Mouse (Mus musculus) ES-Bruce4 (cell line): ENCODE data around the gene Trio. TPM values are rescaled to one million over a fixed set of nuclear protein-coding genes. Genes with fewer than 3 reads are reported as not detected.

Experiments
- H3K27ac ChIP-seq: 2 replicates; pipeline ENCODE4 v1.5.1; 2012; ENCODE audit warnings: low read length, inconsistent platforms; ENCODE audit not compliant: insufficient read depth
- H3K27me3 ChIP-seq: 2 replicates; pipeline ENCODE4 v1.6.1; 2012; ENCODE audit warnings: mild to moderate bottlenecking, low read length, inconsistent platforms; ENCODE audit not compliant: control insufficient read depth, poor library complexity, insufficient read depth, severe bottlenecking
- H3K36me3 ChIP-seq: 2 replicates; pipeline ENCODE4 v1.6.1; 2012; ENCODE audit warnings: inconsistent platforms, mild to moderate bottlenecking, low read length, moderate library complexity; ENCODE audit not compliant: control insufficient read depth, poor library complexity, insufficient read depth, severe bottlenecking
- H3K4me1 ChIP-seq: one replicate; pipeline ENCODE4 v1.8.1; 2011; ENCODE audit warnings: low read length; ENCODE audit not compliant: control insufficient read depth, insufficient read depth
- H3K4me3 ChIP-seq: 2 replicates; pipeline ENCODE4 v1.5.1; 2011; ENCODE audit warnings: low read depth, mild to moderate bottlenecking, low read length
- H3K9ac ChIP-seq: 2 replicates; pipeline ENCODE4 v1.6.1; 2012; ENCODE audit warnings: low read depth, mild to moderate bottlenecking, inconsistent platforms; ENCODE audit not compliant: poor library complexity, severe bottlenecking
- H3K9me3 ChIP-seq: replicated peaks from 2 replicates; pipeline ENCODE4 v1.6.1; 2012; ENCODE audit warnings: mild to moderate bottlenecking, low read length, inconsistent platforms; ENCODE audit not compliant: control insufficient read depth, poor library complexity, insufficient read depth, severe bottlenecking
- CTCF ChIP-seq: IDR thresholded peaks from one replicate; pipeline ENCODE4 v1.8.1; 2011; ENCODE audit warnings: low read depth, low read length
- EP300 ChIP-seq: IDR thresholded peaks from 2 replicates; pipeline ENCODE4 v1.6.1; 2011; ENCODE audit warnings: low read depth, low read length; ENCODE audit not compliant: insufficient read depth
- POLR2A ChIP-seq: IDR thresholded peaks from one replicate; pipeline ENCODE4 v1.8.1; 2011; ENCODE audit warnings: low read length; ENCODE audit not compliant: insufficient read depth
- polyA plus RNA-seq: library from polyadenylated mRNA; stranded (reverse); fragments of >200 nt; gene quantifications from 2 replicates; pipeline ENCODE4 v1.2.4, GENCODE M21; 2011; ENCODE audit warnings: low read depth; ENCODE audit not compliant: missing spikeins, insufficient read depth, insufficient read length

Gene Trio
- polyA plus RNA-seq, 1 experiment: 62.2 TPM

DNA sequence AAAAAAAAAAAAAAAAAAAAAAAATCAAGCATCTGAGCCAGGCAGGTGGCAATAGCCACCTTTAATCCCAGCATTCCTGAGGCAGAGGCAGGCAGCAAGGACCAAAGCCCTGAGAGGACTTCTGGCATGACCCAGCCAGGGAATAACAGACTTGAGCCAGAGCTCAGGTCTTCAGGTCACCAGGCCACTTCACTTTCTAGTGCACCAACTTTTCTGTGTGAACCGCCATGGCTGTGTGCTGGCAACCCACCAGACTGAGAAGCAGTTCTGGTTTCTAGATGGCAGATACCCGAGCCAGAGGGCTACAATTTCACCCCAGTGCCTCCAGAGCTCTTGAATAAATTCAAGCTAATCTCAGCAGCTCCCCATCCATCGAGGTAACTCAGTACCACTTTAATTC is 104.9 kb downstream of the Trio start:
- Histone ChIP-seq H3K9me3 (no peaks in the 10 kb centered on the region), H3K4me3 (no peak overlapping the region), H3K27me3 (no peaks in the 10 kb centered on the region), H3K36me3 (no peaks in the 10 kb centered on the region), H3K4me1 (peaks cover 3% of the 10 kb centered on the region), H3K9ac (no peak overlapping the region), H3K27ac (no peak overlapping the region)
- TF ChIP-seq EP300: no peak
- no peak for TF ChIP-seq POLR2A
- no peak for TF ChIP-seq CTCF

GRCm38 (mm10) chr15:27919540-27919939 is 106.1 kb downstream of the Trio start:
- Histone ChIP-seq H3K9ac (no peak overlapping the region), H3K27ac (no peak overlapping the region), H3K36me3 (no peaks in the 10 kb centered on the region), H3K4me3 (no peak overlapping the region), H3K27me3 (no peaks in the 10 kb centered on the region), H3K9me3 (no peaks in the 10 kb centered on the region), H3K4me1 (peaks cover 3% of the 10 kb centered on the region)
- TF ChIP-seq CTCF (peak; percentile 49), EP300 (no peak)

GRCm38 (mm10) chr15:27918798-27919197 is 106.8 kb downstream of the Trio start:
- H3K4me1 ChIP-seq: peaks cover 3% of the 10 kb centered on the region
- no peaks in the 10 kb centered on the region for H3K36me3 ChIP-seq
- H3K9ac ChIP-seq: no peak overlapping the region
- H3K4me3 ChIP-seq: no peak overlapping the region
- H3K27ac ChIP-seq: no peak overlapping the region
- H3K9me3 ChIP-seq: no peaks in the 10 kb centered on the region
- H3K27me3 ChIP-seq: no peaks in the 10 kb centered on the region
- no peak for TF ChIP-seq EP300
- TF ChIP-seq CTCF: no peak
- TF ChIP-seq POLR2A: no peak

- no peak overlapping the region for H3K27ac ChIP-seq
- H3K36me3 ChIP-seq: no peaks in the 10 kb centered on the region
- H3K4me3 ChIP-seq: no peak overlapping the region
- H3K4me1 ChIP-seq: no peaks in the 10 kb centered on the region
- no peaks in the 10 kb centered on the region for H3K9me3 ChIP-seq
- no peak for TF ChIP-seq EP300
- TF ChIP-seq CTCF: peak; percentile 39
- H3K27me3 ChIP-seq: no peaks in the 10 kb centered on the region
- no peak overlapping the region for H3K9ac ChIP-seq
Measured at GRCm38 (mm10) chr15:27916204-27916603, 109.4 kb downstream of the Trio start.

DNA sequence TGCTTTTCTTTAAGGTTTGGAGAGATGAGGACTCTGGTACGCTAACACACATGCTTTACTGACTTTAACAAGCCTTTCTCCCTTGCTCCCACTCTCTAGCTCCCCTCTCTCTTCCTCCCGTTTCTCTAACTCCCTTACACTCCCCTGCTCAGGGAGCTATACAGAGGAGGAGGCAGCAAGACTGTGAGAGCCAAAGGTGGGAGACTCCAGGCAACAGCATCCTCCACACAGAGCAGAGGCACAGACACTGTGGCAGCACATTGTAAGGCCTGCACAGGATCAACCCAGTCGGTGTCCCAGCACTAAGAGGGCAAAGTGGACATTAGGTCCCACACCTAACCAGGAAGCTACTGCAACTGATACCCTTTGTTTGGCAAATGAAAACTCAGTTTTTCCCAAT is 112.6 kb downstream of the Trio start:
- Histone ChIP-seq H3K9me3 (no peaks in the 10 kb centered on the region), H3K9ac (no peak overlapping the region), H3K27ac (no peak overlapping the region), H3K4me3 (no peak overlapping the region), H3K27me3 (no peaks in the 10 kb centered on the region), H3K36me3 (no peaks in the 10 kb centered on the region), H3K4me1 (no peaks in the 10 kb centered on the region)
- TF ChIP-seq CTCF (no peak), EP300 (no peak), POLR2A (no peak)

DNA sequence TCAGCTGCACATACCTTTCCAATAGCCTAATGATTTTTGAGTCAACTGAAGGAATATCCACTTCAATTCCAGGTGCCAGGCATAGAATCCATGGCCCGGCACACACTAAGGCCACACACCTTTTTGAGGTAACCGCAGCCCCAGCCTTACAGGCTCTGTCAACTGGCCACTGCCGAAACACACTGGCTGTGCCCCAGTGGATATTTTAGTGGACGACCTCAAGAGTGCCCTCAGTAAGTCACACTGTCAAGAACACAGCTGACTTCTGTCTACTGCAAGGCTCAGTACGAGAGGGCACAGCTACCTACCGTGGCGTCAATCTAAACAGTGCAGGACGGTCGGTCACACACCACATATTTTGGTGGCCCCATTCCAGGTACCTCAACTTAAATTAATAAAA is 114.5 kb downstream of the Trio start:
- Histone ChIP-seq H3K36me3 (no peaks in the 10 kb centered on the region), H3K27me3 (no peaks in the 10 kb centered on the region), H3K9me3 (no peaks in the 10 kb centered on the region), H3K4me1 (no peaks in the 10 kb centered on the region), H3K4me3 (no peak overlapping the region), H3K9ac (no peak overlapping the region), H3K27ac (no peak overlapping the region)
- TF ChIP-seq EP300 (no peak), POLR2A (no peak), CTCF (no peak)
